30 mouse cellular contexts compared by ENCODE assay signal in genomic region chr9:99021166-99021565, GRCm38 (mm10). TPM values are rescaled to one million over a fixed set of nuclear protein-coding genes. Genes with fewer than 3 reads are reported as not detected.
DNase-seq lines count a peak whose midpoint lies in the region; ATAC-seq and TF ChIP-seq lines count a peak whose summit lies in the region.
"Had no signal": no experiment of that assay in that cellular context is flagged by ENCODE, and none has a peak within 500 bp of the region (broad histone marks: within the 10 kb centered on the region; RNA-seq: fewer than 3 reads in every experiment).

No protein-coding gene starts in this region.

- H3K4me1 ChIP-seq in midbrain, embryonic 11.5 days (ENCODE audit: control insufficient read depth, insufficient read depth, low read length): no peaks in the 10 kb centered on the region
- no peaks in the 10 kb centered on the region for H3K4me1 ChIP-seq in midbrain, postnatal 0 days (ENCODE audit: insufficient read depth, low read length)
- H3K4me1 ChIP-seq: embryonic facial prominence, embryonic 12.5 days; embryonic facial prominence, embryonic 15.5 days; forebrain, embryonic 12.5 days had no signal

- no peaks in the 10 kb centered on the region for H3K27me3 ChIP-seq in midbrain, embryonic 11.5 days (ENCODE audit: control insufficient read depth, insufficient read depth, low read length)
- no peaks in the 10 kb centered on the region for H3K27me3 ChIP-seq in midbrain, postnatal 0 days (ENCODE audit: insufficient read depth, low read length)
- H3K27me3 ChIP-seq: embryonic facial prominence, embryonic 12.5 days; embryonic facial prominence, embryonic 15.5 days; forebrain, embryonic 12.5 days; Patski had no signal

- no peaks in the 10 kb centered on the region for H3K9me3 ChIP-seq in midbrain, embryonic 11.5 days (ENCODE audit: control insufficient read depth, low read length)
- H3K9me3 ChIP-seq in midbrain, postnatal 0 days (ENCODE audit: low read length): no peaks in the 10 kb centered on the region
- H3K9me3 ChIP-seq: embryonic facial prominence, embryonic 12.5 days; embryonic facial prominence, embryonic 15.5 days; forebrain, embryonic 10.5 days; forebrain, embryonic 12.5 days had no signal

- no peak overlapping the region for H3K4me2 ChIP-seq in midbrain, embryonic 11.5 days
- no peak overlapping the region for H3K4me2 ChIP-seq in midbrain, postnatal 0 days (ENCODE audit: low read depth, low read length, poor library complexity, severe bottlenecking)
- H3K4me2 ChIP-seq: embryonic facial prominence, embryonic 12.5 days; embryonic facial prominence, embryonic 15.5 days; forebrain, embryonic 12.5 days had no signal

- intact Hi-C loops in left cerebral cortex, postnatal 4 days (cut with DNase I): no loop called here

- no peak overlapping the region for H3K27ac ChIP-seq in midbrain, embryonic 11.5 days (ENCODE audit: low read depth, low read length)
- no peak overlapping the region for H3K27ac ChIP-seq in midbrain, postnatal 0 days (ENCODE audit: low read depth, low read length)
- H3K27ac ChIP-seq: embryonic facial prominence, embryonic 12.5 days; embryonic facial prominence, embryonic 15.5 days; forebrain, embryonic 10.5 days; forebrain, embryonic 12.5 days had no signal

- no peak overlapping the region for H3K9ac ChIP-seq in midbrain, embryonic 11.5 days (ENCODE audit: low read length)
- no peak overlapping the region for H3K9ac ChIP-seq in midbrain, postnatal 0 days (replicated peaks; ENCODE audit: low read length, poor library complexity, severe bottlenecking)
- H3K9ac ChIP-seq: embryonic facial prominence, embryonic 12.5 days; embryonic facial prominence, embryonic 15.5 days; forebrain, embryonic 12.5 days had no signal

- WGBS in midbrain, embryonic 11.5 days: 33% methylated on average over 5 of the region's 5 CpGs
- 36% methylated on average over 5 of the region's 5 CpGs for WGBS in midbrain, postnatal 0 days

- peak; percentile 60 for DNase-seq in midbrain, embryonic 11.5 days (ENCODE audit: low spot score, missing footprints)
- no peak for DNase-seq in midbrain, postnatal 0 days (ENCODE audit: low spot score)
- peak; percentile 75 for DNase-seq in retina, embryonic 14.5 days (ENCODE audit: low spot score)
- no peak for DNase-seq in adrenal gland, postnatal 25 days
- no peak for DNase-seq in left cerebral cortex, postnatal 4 days
- DNase-seq: adrenal gland, adult 8-10 months; adrenal gland, postnatal 14 days; cerebellum, adult 11 months; cerebellum, adult 18-20 months; cerebellum, adult 8-10 months; cerebellum, adult 9-11 months; cerebellum, postnatal 14 days; cerebellum, postnatal 36 days; embryo, embryonic 11 days had no signal

- no peak for ATAC-seq in midbrain, embryonic 11.5 days (ENCODE audit: low FRiP score)
- no peak for ATAC-seq in midbrain, postnatal 0 days (ENCODE audit: low FRiP score)
- ATAC-seq: activated CD4-positive, CD25-positive, alpha-beta regulatory T cell, adult 4 months; forebrain, embryonic 14.5 days; forebrain, embryonic 16.5 days; Patski had no signal

- no peak overlapping the region for H3K4me3 ChIP-seq in midbrain, embryonic 11.5 days (ENCODE audit: low read depth, low read length)
- no peak overlapping the region for H3K4me3 ChIP-seq in midbrain, postnatal 0 days (ENCODE audit: low read depth, low read length)
- H3K4me3 ChIP-seq: embryonic facial prominence, embryonic 12.5 days; embryonic facial prominence, embryonic 15.5 days; erythroblast, embryonic 14.5 days; forebrain, embryonic 10.5 days; forebrain, embryonic 12.5 days had no signal

- H3K36me3 ChIP-seq in midbrain, embryonic 11.5 days (ENCODE audit: control insufficient read depth, insufficient read depth, low read length): no peaks in the 10 kb centered on the region
- no peaks in the 10 kb centered on the region for H3K36me3 ChIP-seq in midbrain, postnatal 0 days (ENCODE audit: insufficient read depth, low read length)
- H3K36me3 ChIP-seq: embryonic facial prominence, embryonic 12.5 days; embryonic facial prominence, embryonic 15.5 days; forebrain, embryonic 10.5 days; forebrain, embryonic 12.5 days had no signal

- TF ChIP-seq CTCF in midbrain, postnatal 0 days (IDR thresholded peaks at IDR 0.05): no peak

RNA-seq across cellular contexts. Expression of gene Gm1123, which starts 14.3 kb away (rescaled TPM):
- 0.08 TPM in 1 of 2 replicates, not detected in the other for polyA plus RNA-seq in midbrain, embryonic 11.5 days (2014; fragmentation: Nextera tagmentation; extraction: Ambion mirVana)
- total RNA-seq in midbrain, postnatal 0 days (2014; rRNA removed): not detected in 2 replicates
- polyA plus RNA-seq in midbrain, postnatal 0 days (2015; fragmentation: Nextera tagmentation; extraction: Ambion mirVana): 0.15 and 0.16 TPM in 2 replicates
- not detected in 2 replicates for total RNA-seq in adrenal gland, postnatal 25 days (2021)
- not detected for total RNA-seq in left cerebral cortex, postnatal 4 days (2021)
- total RNA-seq: adrenal gland, adult 18-20 months; adrenal gland, adult 8-10 months; adrenal gland, postnatal 14 days; adrenal gland, postnatal 4 days; common myeloid progenitor, adult 5-6 weeks; ES-E14; MEL had no signal
- polyA plus RNA-seq: C2C12; embryonic facial prominence, embryonic 12.5 days; embryonic facial prominence, embryonic 15.5 days; erythroblast, embryonic 14.5 days; forebrain, embryonic 10.5 days; forebrain, embryonic 12.5 days; forebrain, embryonic 14.5 days; forebrain, embryonic 16.5 days; frontal cortex, adult 2 months; Patski had no signal

RNA-seq across cellular contexts. Expression of gene Faim, which starts 35.0 kb away (rescaled TPM):
- 87.3 and 91.8 TPM in 2 replicates for polyA plus RNA-seq in midbrain, embryonic 11.5 days (2014; fragmentation: Nextera tagmentation; extraction: Ambion mirVana)
- total RNA-seq in midbrain, postnatal 0 days (2014; rRNA removed): 49.6 and 55.7 TPM in 2 replicates
- polyA plus RNA-seq in midbrain, postnatal 0 days (2015; fragmentation: Nextera tagmentation; extraction: Ambion mirVana): 97.9 and 109 TPM in 2 replicates
- total RNA-seq in adrenal gland, postnatal 25 days (2021): 25.5 and 29.5 TPM in 2 replicates
- total RNA-seq in left cerebral cortex, postnatal 4 days (2021): 10 to 100 TPM; 41.6 to 43.9 TPM

Comparison
In these comparisons a context has a peak if more than half of its experiments do, and no peak if none do; other contexts are left out.
1. DNase-seq: peak in midbrain, embryonic 11.5 days (single experiment) and retina, embryonic 14.5 days (single experiment); none in midbrain, postnatal 0 days (single experiment), adrenal gland, postnatal 25 days (single experiment) and left cerebral cortex, postnatal 4 days (single experiment).